Mouse (Mus musculus): ENCODE measurements at regions not wholly inside any gene's neighbourhood (a gene's known extent, or its start where the extent isn't known, plus 50 kb on each side); places are given as distances from the start of the nearest gene placed in this dataset.

DNA sequence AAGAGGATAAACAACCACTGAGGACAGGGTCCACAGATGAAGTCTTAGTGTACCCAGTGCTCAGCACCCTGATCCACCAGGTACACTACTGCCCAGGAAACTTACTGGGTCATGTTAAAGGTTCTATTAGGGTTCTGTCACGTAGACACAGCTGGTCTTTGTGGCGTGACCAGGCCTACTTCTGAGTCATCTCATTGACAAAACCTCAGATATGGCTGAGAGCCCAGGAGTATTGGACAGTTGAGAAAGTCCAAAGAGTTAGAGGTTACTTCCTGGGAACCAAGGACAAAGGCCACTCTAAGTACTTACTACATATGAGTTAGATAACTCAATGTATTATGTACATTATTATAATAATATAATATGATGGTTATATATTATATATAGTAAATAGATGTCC, 2214.0 kb downstream of the 4930444P10Rik start:
- H3K36me3 ChIP-seq (ENCODE audit: control insufficient read depth, insufficient read depth, low read length) = no peaks in the 10 kb centered on the region
- TF ChIP-seq CTCF (IDR thresholded peaks at IDR 0.05; ENCODE audit: control insufficient read depth, insufficient read depth, insufficient replicate concordance, low read depth, low read length) (no peak), POLR2A (IDR thresholded peaks at IDR 0.05; ENCODE audit: control insufficient read depth, low read depth, low read length) (no peak)
- no peak overlapping the region for H3K27ac ChIP-seq (ENCODE audit: control insufficient read depth, insufficient read depth, low read depth, low read length)
- no peak overlapping the region for H3K4me3 ChIP-seq (ENCODE audit: control insufficient read depth, low read depth, low read length)
- H3K4me1 ChIP-seq (ENCODE audit: control insufficient read depth, insufficient read depth, low read length) = no peaks in the 10 kb centered on the region
- no peaks in the 10 kb centered on the region for H3K27me3 ChIP-seq (ENCODE audit: control insufficient read depth, insufficient read depth, low read length)

DNA sequence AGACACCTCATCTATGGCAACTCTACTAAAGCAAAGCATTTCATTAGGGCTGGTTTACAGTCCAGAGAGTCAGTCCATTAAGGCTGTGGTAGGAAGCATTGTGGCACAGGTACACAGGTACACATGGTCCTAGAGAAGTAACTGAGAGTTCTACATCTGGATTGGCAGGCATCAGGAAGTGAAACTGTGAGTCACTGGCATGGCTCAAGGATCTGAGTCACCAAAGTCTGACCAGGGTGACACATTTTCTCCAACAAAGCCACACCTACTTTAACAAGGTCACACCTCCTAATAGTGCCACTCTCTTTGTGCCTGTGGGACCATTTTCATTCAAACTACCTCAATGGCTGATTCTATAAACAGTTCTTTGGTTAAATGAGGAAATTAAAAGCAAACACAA, 2219.2 kb downstream of the 4930444P10Rik start:
- no peak overlapping the region for H3K4me3 ChIP-seq (ENCODE audit: control insufficient read depth, low read depth, low read length)
- TF ChIP-seq CTCF (IDR thresholded peaks at IDR 0.05; ENCODE audit: control insufficient read depth, insufficient read depth, insufficient replicate concordance, low read depth, low read length) (no peak), POLR2A (IDR thresholded peaks at IDR 0.05; ENCODE audit: control insufficient read depth, low read depth, low read length) (no peak)
- H3K27ac ChIP-seq (ENCODE audit: control insufficient read depth, insufficient read depth, low read depth, low read length) = no peak overlapping the region
- no peaks in the 10 kb centered on the region for H3K27me3 ChIP-seq (ENCODE audit: control insufficient read depth, insufficient read depth, low read length)
- H3K36me3 ChIP-seq (ENCODE audit: control insufficient read depth, insufficient read depth, low read length) = no peaks in the 10 kb centered on the region
- H3K4me1 ChIP-seq (ENCODE audit: control insufficient read depth, insufficient read depth, low read length) = no peaks in the 10 kb centered on the region

DNA sequence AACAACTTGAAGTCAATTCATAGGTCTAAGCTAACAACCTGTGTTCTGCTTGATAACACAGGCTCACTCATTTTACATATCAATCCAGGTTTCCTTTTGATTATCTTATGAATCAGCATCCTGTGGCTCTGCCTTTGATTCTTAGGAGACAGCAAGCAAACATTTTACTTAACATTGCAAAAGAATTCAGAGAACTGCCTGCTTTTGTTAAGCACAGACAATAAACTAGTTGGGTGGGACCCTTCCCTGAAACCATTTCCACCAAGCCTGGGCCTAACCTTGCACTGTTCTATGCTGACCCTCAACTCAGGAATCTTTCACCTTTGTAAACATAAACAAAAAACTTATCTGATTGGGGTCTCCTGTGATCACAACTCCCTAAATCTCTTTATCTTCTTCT, 2220.6 kb downstream of the 4930444P10Rik start:
- no peak overlapping the region for H3K27ac ChIP-seq (ENCODE audit: control insufficient read depth, insufficient read depth, low read depth, low read length)

DNA sequence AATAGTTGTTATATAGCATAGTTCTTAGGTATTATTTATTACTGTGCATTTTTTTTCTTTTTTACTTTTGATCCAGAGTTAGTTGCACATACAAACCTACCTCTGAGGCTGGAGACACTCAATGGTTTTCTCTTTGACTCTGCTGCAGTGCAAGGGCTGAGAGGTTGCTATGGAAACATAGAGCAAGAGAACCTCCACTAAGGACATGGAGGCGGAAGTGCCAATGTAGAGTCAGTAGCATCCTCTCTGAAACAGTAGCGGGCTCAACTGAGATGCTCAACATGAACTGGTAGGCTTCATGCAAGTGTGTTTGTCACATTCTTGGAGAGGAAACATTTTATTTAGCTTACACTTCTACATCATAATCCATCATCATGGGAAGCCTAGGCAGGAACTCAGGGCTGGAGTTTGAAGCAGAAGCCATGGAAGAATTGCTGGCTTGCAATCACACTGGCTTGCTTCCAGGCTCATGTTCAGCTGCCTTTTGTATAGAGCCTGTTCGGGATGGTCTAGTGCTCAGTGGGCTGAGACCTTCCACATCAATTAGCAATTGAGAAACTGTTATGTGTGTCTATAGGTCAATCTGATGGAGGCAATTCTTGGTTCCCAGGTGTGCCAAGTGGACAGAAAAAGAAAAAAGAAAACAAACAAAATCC, 2222.4 kb downstream of the 4930444P10Rik start:
- TF ChIP-seq POLR2A (IDR thresholded peaks at IDR 0.05; ENCODE audit: control insufficient read depth, low read depth, low read length) (no peak), CTCF (IDR thresholded peaks at IDR 0.05; ENCODE audit: control insufficient read depth, insufficient read depth, insufficient replicate concordance, low read depth, low read length) (no peak)
- H3K4me3 ChIP-seq (ENCODE audit: control insufficient read depth, low read depth, low read length) = no peak overlapping the region
- no peak overlapping the region for H3K27ac ChIP-seq (ENCODE audit: control insufficient read depth, insufficient read depth, low read depth, low read length)
- no peaks in the 10 kb centered on the region for H3K27me3 ChIP-seq (ENCODE audit: control insufficient read depth, insufficient read depth, low read length)
- H3K36me3 ChIP-seq (ENCODE audit: control insufficient read depth, insufficient read depth, low read length) = no peaks in the 10 kb centered on the region
- H3K4me1 ChIP-seq (ENCODE audit: control insufficient read depth, insufficient read depth, low read length) = no peaks in the 10 kb centered on the region

More for the DNA sequence above, 2220.6 kb downstream of the 4930444P10Rik start:
- H3K4me1 ChIP-seq (ENCODE audit: control insufficient read depth, insufficient read depth, low read length) = no peaks in the 10 kb centered on the region
- TF ChIP-seq POLR2A (IDR thresholded peaks at IDR 0.05; ENCODE audit: control insufficient read depth, low read depth, low read length) (no peak), CTCF (IDR thresholded peaks at IDR 0.05; ENCODE audit: control insufficient read depth, insufficient read depth, insufficient replicate concordance, low read depth, low read length) (no peak)
- H3K36me3 ChIP-seq (ENCODE audit: control insufficient read depth, insufficient read depth, low read length) = no peaks in the 10 kb centered on the region
- H3K4me3 ChIP-seq (ENCODE audit: control insufficient read depth, low read depth, low read length) = no peak overlapping the region
- no peaks in the 10 kb centered on the region for H3K27me3 ChIP-seq (ENCODE audit: control insufficient read depth, insufficient read depth, low read length)

- no peak overlapping the region for H3K4me3 ChIP-seq (ENCODE audit: control insufficient read depth, low read depth, low read length)
- no peaks in the 10 kb centered on the region for H3K4me1 ChIP-seq (ENCODE audit: control insufficient read depth, insufficient read depth, low read length)
- H3K27ac ChIP-seq (ENCODE audit: control insufficient read depth, insufficient read depth, low read depth, low read length) = no peak overlapping the region
- no peak for TF ChIP-seq CTCF (IDR thresholded peaks at IDR 0.05; ENCODE audit: control insufficient read depth, insufficient read depth, insufficient replicate concordance, low read depth, low read length)
- no peak for TF ChIP-seq POLR2A (IDR thresholded peaks at IDR 0.05; ENCODE audit: control insufficient read depth, low read depth, low read length)
- no peaks in the 10 kb centered on the region for H3K36me3 ChIP-seq (ENCODE audit: control insufficient read depth, insufficient read depth, low read length)
- H3K27me3 ChIP-seq (ENCODE audit: control insufficient read depth, insufficient read depth, low read length) = no peaks in the 10 kb centered on the region
These were observed 2227.4 kb downstream of the 4930444P10Rik start for GRCm38 (mm10) chr1:13865713-13866112.

- no peaks in the 10 kb centered on the region for H3K27me3 ChIP-seq (ENCODE audit: control insufficient read depth, insufficient read depth, low read length)
These were observed 2229.4 kb downstream of the 4930444P10Rik start for GRCm38 (mm10) chr1:13863712-13864111.

GRCm38 (mm10) chr1:13861070-13861511, 2232.0 kb downstream of the 4930444P10Rik start:
- Histone ChIP-seq H3K4me3 (ENCODE audit: control insufficient read depth, low read depth, low read length) (no peak overlapping the region), H3K4me1 (ENCODE audit: control insufficient read depth, insufficient read depth, low read length) (no peaks in the 10 kb centered on the region), H3K27ac (ENCODE audit: control insufficient read depth, insufficient read depth, low read depth, low read length) (no peak overlapping the region), H3K36me3 (ENCODE audit: control insufficient read depth, insufficient read depth, low read length) (no peaks in the 10 kb centered on the region), H3K27me3 (ENCODE audit: control insufficient read depth, insufficient read depth, low read length) (no peaks in the 10 kb centered on the region)
- TF ChIP-seq POLR2A (IDR thresholded peaks at IDR 0.05; ENCODE audit: control insufficient read depth, low read depth, low read length) (no peak), CTCF (IDR thresholded peaks at IDR 0.05; ENCODE audit: control insufficient read depth, insufficient read depth, insufficient replicate concordance, low read depth, low read length) (no peak)

More at GRCm38 (mm10) chr1:13863712-13864111, 2229.4 kb downstream of the 4930444P10Rik start:
- Histone ChIP-seq H3K27ac (ENCODE audit: control insufficient read depth, insufficient read depth, low read depth, low read length) (no peak overlapping the region), H3K4me3 (ENCODE audit: control insufficient read depth, low read depth, low read length) (no peak overlapping the region), H3K36me3 (ENCODE audit: control insufficient read depth, insufficient read depth, low read length) (no peaks in the 10 kb centered on the region), H3K4me1 (ENCODE audit: control insufficient read depth, insufficient read depth, low read length) (no peaks in the 10 kb centered on the region)
- TF ChIP-seq POLR2A (IDR thresholded peaks at IDR 0.05; ENCODE audit: control insufficient read depth, low read depth, low read length) = no peak
- no peak for TF ChIP-seq CTCF (IDR thresholded peaks at IDR 0.05; ENCODE audit: control insufficient read depth, insufficient read depth, insufficient replicate concordance, low read depth, low read length)

Data from testis, adult 2 months (tissue).